Mouse (Mus musculus): Measurements from ENCODE around the gene Creb3.

GRCm38 (mm10) chr4:43591961-43592360 lies 29.8 kb downstream of the Creb3 start:
- TF ChIP-seq CTCF (IDR thresholded peaks at IDR 0.05; ENCODE audit: low read depth) (no peak), EP300 (IDR thresholded peaks at IDR 0.05; ENCODE audit: low read depth) (no peak)

Measured in liver, embryonic 14.5 days (tissue).